Mouse (Mus musculus): ENCODE measurements around the gene Kdelc2.

The Kdelc2 gene

DNA sequence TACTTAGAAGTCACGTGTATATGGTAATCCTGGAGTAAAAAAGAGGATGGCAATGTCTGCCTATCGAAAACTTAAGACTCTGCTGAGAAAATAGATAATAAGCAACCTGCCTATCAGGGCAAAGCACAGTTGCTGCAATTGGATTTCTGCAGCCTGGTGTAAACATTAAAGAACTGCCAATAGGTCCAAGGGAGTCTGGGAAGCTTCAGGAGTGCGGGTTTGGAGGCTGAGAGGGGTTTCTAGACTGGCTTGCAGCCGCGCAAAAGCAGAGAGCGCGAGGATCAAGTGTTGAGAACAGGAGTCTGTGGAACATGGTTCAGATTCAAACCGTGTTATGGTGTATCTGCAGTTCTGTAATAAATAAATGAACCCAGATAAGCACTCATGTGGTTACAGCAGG lies 1.0 kb downstream of the Kdelc2 start:
- no peak for DNase-seq (ENCODE audit: extremely low spot score)

DNA sequence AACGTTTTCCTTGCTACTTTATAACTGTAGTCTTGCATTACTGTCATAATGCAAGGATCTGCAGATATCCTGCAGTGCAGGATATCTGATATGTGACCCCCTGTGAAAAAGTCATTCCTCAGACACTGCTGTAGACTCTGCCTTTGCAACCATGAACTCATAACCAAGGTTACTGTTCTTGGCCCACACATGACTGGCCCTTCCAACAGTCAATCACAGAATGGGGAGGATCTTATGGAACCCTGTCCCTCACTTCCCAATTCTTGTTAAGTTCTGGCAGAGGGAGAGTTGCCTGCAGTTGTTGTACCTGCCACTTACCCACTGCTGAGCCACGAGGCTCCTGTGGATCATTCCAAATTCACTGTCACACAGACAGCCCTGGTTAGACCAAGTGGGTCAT lies 3.6 kb downstream of the Kdelc2 start:
- DNase-seq (ENCODE audit: extremely low spot score): no peak

- DNase-seq (ENCODE audit: extremely low spot score): no peak
These were observed 5.3 kb downstream of the Kdelc2 start for GRCm38 (mm10) chr9:53389109-53389508.

GRCm38 (mm10) chr9:53390136-53390535 lies 6.3 kb downstream of the Kdelc2 start:
- DNase-seq (ENCODE audit: extremely low spot score): no peak

DNA sequence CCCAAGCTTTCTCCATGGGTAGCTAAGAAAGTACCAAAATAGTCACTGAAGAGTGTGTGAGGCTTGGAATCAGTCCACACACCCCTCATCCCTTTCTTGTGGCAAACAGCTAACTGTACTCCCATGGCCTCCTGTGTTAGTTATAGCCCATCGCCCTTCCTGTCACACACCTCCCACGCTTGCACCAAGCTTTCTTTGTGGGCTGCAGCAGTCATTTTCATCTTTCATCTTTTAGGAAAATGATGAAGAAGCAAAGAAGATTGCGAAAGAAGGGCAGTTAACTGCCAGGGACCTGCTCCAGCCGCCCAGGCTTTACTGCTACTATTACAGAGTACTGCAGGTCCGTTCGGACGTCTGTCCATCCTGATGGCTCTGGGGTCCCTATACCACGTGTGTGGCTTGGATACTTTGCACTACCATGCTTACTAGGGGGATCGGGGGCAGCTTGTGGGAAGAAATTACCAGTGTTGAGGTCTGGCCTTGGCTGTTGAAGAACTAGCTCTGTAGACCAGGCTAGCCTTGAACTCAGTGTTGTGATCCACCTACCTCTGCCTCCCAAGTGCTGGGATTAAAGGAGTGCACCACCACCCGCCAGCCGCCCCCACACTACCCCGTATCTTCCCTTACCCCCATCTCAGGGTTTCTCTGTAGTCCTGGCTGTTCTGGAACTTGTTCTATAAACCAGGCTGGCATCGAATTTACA lies 14.0 kb downstream of the Kdelc2 start:
- no peak for DNase-seq (ENCODE audit: extremely low spot score)

DNA sequence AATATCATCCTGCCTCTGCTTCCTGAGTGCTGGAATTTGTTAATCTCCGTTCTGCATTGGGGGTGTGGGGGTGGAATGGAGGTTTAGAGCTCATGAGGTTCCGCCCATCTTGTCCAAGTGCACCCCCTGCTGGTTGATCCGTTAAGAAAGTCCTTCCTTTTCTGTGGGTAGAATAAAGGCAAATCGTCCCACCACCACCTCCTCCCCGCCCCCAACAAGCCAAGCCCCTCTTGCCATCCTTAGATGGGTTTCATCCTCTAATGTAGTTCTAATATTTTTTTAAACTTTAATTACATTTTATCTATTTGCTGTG lies 14.5 kb downstream of the Kdelc2 start:
- DNase-seq (ENCODE audit: extremely low spot score): peak; percentile 63

GRCm38 (mm10) chr9:53399537-53399936 lies 15.7 kb downstream of the Kdelc2 start:
- DNase-seq (ENCODE audit: extremely low spot score): no peak

DNA sequence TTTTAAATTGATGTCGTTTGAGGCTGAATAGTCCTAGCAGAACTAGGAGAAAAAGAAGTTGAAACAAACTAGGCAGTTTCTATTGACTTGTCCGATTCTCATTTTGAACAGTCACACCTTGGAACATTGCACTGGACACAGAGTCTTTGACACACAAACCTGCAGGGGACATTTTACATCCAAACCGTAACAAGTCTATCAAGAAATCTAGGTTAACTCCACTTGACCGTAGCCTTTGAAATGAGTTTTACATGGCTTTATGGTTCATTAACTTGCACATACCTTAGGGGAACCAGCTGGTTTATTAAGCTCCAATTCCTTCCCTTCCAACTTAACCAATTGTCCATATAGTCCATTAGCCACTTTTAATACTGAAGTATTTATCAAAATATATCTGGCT lies 16.9 kb downstream of the Kdelc2 start:
- DNase-seq (ENCODE audit: extremely low spot score): no peak

DNA sequence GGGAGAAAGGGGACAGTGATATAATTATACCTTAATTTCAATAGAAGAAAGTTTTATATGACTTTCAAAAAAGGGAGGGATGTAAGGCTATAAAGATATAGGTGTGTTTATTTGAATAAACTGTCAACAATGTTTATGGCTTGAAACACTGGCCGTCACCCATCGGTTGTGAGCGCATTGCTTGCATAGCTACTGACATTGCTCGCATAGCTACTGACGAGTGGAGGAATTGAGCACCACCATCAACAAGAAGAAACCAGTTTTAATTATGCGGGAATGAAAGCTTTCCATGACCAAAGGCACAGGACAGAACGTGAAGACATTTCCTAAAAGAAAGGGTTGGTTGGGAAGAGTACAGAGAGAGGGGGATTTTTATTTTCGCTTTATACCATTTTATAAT lies 17.3 kb downstream of the Kdelc2 start:
- no peak for DNase-seq (ENCODE audit: extremely low spot score)

DNA sequence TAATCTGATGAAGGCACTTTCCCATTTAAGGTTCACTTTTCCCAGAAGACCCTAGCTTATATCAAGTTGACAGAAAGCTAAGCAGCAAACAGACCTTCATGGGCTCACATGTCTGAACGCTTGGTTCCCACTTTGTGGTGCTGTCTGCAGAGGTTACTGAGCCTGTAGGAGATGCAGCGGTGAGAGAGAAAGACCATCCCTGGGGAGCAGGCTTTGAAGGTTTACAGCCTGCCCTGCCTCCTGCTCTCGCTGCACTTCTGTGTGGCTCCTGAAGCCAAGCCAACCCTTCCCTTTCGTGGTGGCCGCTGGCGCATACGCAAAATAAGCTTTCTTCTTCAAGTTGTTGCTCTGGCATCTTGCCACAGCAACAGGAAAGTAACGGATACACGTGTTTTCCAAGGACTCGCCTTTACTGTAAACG lies 18.5 kb downstream of the Kdelc2 start, which contains the start of gene 4930550C14Rik:
TSS of gene 4930550C14Rik (plus strand) at position 35 of the 421 bp plus-strand sequence.
- peak; percentile 26 for DNase-seq (ENCODE audit: extremely low spot score)

GRCm38 (mm10) chr9:53402991-53403390 lies 19.2 kb downstream of the Kdelc2 start:
- DNase-seq (ENCODE audit: extremely low spot score): no peak

- no peak for DNase-seq (ENCODE audit: extremely low spot score)
These were observed 20.4 kb downstream of the Kdelc2 start for GRCm38 (mm10) chr9:53404050-53404752.

GRCm38 (mm10) chr9:53404753-53405722 lies 21.2 kb downstream of the Kdelc2 start:
- DNase-seq (ENCODE audit: extremely low spot score): peak; percentile 85

GRCm38 (mm10) chr9:53408548-53408947 lies 24.7 kb downstream of the Kdelc2 start:
- no peak for DNase-seq (ENCODE audit: extremely low spot score)

DNA sequence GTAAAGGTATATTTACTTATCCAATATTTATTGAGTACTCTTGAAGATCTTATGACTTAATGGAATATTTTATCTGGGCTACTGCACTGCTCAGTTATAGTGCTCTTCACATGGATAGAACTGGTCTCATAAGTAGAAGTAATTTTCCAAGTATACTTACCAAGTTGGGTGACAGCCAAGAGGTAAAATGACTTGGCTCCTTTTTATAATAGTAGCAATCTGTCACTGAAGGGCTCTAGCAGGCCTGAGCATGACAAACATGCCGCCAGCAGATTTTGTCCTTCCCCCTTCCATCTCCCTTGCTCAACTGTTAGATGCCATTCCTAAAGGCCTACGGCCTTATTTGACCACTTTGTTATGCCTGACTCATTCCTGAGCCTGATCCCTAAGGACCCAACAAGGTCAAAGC lies 25.1 kb downstream of the Kdelc2 start:
- DNase-seq (ENCODE audit: extremely low spot score): no peak

DNA sequence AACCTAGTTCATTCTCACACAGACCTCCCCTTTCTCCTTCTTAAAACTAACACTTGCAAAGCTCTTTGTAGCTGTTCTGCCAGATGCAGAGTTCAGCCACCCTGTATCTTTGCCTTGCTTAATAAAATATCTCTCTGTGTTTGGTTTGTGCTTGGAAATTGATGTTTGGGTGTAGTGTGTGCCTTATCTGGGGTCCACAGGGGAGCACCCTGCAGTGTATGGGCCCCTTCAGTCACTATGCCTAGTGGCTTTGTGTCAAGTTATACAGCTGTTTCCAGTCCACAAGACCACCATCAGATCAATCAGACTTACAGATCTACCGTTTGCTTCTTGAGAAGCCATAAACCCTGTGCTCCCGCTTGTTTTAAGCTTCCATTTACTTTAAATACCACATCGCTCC lies 25.6 kb downstream of the Kdelc2 start:
- no peak for DNase-seq (ENCODE audit: extremely low spot score)

DNA sequence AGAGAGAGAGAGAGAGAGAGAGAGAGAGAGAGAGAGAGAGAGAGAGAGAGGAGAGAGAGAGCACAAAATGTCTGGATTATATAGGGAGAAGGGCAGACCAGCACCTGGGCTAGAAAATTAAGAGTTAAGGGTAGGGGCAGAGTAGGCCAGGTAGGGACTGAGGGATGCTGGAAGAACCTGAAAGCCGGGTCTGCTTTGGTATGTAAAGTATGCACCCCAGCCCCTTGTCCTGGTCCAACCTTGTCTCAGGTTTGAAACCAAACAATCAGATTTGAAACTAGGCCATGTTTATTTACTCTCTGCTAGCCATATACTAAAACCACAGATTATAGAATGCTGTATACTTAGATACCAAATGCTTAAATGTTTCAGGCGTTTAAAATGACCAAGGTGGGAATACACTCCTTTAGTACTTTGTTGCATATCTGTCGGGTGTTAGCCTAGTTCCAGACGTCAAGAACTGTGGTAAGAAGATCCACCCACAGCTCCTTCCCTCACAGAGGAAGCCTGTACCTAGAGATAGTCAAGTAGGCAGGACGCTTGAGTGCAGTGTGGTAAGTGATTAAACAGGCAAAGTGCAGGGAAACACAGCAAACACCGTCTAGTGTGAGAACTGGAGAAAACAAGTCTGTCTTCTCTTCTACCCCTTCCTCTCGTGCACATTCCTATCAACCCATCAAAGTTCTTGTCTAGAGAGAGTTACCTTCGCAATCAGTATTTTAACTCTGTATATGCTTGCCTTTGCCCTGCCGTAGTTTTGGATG lies 38.5 kb downstream of the Kdelc2 start:
- DNase-seq (ENCODE audit: extremely low spot score): no peak

GRCm38 (mm10) chr9:53426726-53427125 lies 42.9 kb downstream of the Kdelc2 start:
- DNase-seq (ENCODE audit: extremely low spot score): no peak

DNA sequence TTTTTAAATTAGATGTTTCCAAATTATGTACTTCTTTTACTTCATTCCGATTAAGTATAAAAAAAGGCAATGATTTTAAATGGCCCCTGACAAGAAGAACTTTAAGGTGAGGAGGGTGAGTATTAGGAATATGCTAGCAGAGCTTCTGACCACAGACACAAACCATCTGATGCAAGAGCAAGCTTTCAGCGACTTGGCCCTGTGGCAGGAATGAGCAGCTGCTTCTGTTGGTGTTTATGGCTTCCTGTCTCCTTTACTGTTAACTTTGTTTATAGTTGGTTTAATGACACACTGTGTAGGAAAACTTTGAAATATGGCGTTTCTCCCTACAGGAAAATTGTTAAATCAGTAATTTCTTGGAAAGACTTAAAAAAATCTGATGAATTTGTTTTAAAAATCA lies 43.8 kb downstream of the Kdelc2 start:
- no peak for DNase-seq (ENCODE audit: extremely low spot score)

DNA sequence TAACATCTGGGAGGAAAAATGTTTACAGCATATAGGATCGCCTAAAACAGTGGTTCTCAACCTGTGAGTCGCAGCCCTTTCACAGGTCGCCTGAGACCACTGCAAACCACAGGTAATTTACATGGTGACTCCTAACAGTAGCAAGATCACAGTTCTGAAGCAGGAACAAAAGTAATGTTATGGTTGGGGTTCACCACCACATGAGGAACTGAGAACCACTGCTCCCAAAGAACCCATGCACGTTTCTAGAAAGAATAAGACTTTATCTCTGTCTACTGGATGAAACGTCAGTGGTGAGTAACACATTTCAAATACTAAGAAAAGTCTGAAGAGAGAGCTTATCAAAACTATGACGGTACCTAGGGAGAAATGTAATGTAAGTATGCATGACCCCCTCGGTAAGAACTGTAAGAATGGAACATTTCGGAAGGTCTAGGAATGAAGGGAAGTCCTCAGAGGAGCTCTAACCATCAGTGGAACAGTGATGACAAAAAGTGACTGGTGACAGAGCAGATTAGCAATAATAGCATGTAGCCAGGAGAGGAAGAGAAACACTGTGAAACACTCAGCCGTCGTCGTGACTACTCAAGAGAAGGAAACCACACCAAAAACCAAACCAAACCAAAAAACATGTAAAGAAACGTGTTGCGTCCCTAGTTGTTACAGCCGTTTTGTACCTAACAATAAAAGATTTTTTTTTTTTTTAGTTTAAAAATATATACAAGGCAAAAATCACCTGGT lies 52.2 kb downstream of the Kdelc2 start:
- no peak for DNase-seq (ENCODE audit: extremely low spot score)

DNA sequence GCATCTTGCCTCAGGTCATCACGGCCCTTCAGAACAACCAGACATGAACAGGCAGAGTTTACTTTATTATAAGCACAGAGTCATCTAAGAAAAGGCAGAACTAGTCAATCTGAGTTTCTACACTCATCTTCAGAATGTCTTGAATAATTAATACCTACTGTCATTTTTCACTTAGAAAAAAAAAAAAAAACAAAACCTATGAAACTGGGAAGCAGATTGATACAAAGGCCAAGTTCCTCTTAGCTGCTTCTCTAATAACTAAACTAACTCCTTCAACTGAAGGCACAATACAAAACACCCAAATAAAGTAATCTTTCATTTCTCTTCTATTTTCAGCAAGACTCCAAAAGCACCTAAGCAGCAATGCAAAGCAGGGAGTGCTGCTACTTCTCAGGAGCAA lies 66.8 kb downstream of the Kdelc2 start:
- no peak for DNase-seq (ENCODE audit: extremely low spot score)

Measured in embryo, embryonic 9.5 days (tissue).